Mouse (Mus musculus): Measurements from ENCODE around the gene Arsb. TPM values are rescaled to one million over a fixed set of nuclear protein-coding genes. Genes with fewer than 3 reads are reported as not detected.
"Not testable (repeated sequence)": the region's sequence is repeated elsewhere in the genome, so short reads cannot be mapped to it uniquely, and the experiment has no call there.

The Arsb gene
- total RNA-seq, 2 experiments from 2014 or later: 3.3 to 16.0 TPM

DNA sequence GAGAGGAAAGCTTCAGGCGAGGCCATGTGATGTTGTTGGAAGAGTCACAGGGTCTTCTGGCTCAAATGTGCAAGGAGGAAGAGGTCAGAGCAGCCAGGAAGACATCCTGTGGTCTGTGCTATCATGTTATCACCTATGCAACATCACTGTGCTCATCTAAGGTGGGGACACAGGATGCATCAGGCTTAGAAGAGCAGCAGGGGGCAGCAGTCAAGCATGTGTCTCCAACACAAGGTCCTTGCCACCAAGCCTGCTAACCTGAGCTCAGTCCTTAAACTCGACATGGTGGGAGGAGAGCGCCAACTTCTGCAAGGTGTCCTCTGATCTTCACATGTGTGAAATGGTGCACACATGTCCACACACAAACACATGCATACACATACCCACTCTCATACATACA lies 13.9 kb downstream of the Arsb start:
- peak; percentile 82 for ATAC-seq (replicated peaks; ENCODE audit: low FRiP score, low TSS enrichment, poor library complexity, severe bottlenecking)

DNA sequence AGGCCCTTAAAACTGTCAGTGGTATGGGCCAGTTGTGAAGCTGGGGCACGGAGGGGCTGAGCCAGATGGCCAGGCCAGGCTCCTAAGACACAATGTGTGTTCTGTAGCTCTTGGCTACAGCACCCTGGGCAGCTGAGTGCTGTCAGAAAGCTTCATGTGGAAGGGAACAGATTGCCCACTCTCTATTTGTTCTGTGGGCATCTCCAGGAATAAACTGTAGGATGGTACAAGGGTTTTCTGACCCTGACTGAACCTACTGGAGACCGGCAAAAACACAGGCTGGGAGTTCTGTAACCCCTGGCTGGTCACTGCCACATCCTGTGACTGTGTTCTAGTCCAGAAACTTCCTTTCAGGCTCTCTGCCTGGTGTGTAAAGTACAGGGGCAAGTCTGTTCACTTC lies 14.6 kb downstream of the Arsb start:
- no peak for ATAC-seq (replicated peaks; ENCODE audit: low FRiP score, low TSS enrichment, poor library complexity, severe bottlenecking)

GRCm38 (mm10) chr13:93787647-93788046 lies 16.2 kb downstream of the Arsb start:
- no peak for ATAC-seq (replicated peaks; ENCODE audit: low FRiP score, low TSS enrichment, poor library complexity, severe bottlenecking)

DNA sequence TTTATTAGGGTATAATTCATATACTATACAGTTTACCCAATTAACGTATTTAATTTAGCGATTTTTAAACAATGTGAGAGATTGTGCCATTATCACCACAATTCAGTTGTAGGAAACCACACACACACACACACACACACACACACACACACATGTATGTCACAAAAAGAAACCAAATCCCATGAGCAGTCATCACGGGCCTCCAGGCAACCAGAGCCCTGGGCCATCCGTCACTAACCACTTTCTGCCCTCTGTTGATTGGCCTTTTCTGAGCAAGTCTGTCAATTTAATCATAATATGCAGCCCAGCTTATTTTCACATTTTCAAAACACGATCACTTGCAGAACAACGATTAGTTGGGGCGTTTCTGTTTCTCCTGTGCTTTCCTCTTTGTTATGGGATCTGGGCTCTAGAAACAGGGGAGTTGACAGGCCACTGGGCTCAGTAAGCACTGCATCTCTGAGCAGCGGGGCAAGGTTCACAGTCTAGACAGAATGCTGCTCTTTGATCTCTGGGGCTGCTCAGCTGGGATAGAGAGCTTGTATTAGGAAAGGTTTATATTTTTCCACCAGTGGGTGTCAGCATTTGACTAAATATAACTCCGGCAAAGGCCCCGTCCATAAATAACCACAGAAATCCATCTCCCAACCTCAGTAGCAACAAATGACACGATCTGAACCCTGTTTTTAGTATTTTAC lies 21.7 kb downstream of the Arsb start:
- peak; percentile 50; the same call in 1 of the 2 replicates for ATAC-seq (replicated peaks; ENCODE audit: low FRiP score, low TSS enrichment, poor library complexity, severe bottlenecking)

GRCm38 (mm10) chr13:93793643-93794182 lies 22.3 kb downstream of the Arsb start:
- ATAC-seq (replicated peaks; ENCODE audit: low FRiP score, low TSS enrichment, poor library complexity, severe bottlenecking): no peak

GRCm38 (mm10) chr13:93797011-93797600 lies 25.7 kb downstream of the Arsb start:
- no peak for ATAC-seq (replicated peaks; ENCODE audit: low FRiP score, low TSS enrichment, poor library complexity, severe bottlenecking)

GRCm38 (mm10) chr13:93810311-93810710 lies 38.9 kb downstream of the Arsb start:
- not testable (repeated sequence) for ATAC-seq (replicated peaks; ENCODE audit: low FRiP score, low TSS enrichment, poor library complexity, severe bottlenecking)

DNA sequence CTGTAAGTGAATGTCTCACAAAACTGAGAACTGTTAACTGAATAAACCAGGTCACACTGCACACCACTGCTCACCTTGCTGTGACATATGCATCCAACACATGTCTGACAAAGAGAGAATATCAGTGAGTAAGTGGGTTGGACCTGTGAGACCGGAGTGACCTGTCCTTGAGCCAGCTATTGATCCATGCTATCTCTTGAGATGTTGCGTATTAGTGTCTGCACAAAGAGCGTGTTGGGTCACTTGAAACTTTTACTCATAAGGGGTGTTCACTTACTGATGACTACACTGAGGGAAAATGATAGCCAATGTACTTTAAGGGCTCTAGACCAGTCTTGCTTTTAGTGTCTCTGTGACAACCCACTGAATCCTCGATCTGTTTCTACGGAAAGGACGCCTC lies 42.7 kb downstream of the Arsb start:
- no peak for ATAC-seq (replicated peaks; ENCODE audit: low FRiP score, low TSS enrichment, poor library complexity, severe bottlenecking)

GRCm38 (mm10) chr13:93814676-93815075 lies 43.2 kb downstream of the Arsb start:
- no peak for ATAC-seq (replicated peaks; ENCODE audit: low FRiP score, low TSS enrichment, poor library complexity, severe bottlenecking)

- ATAC-seq (replicated peaks; ENCODE audit: low FRiP score, low TSS enrichment, poor library complexity, severe bottlenecking): no peak
Measured at GRCm38 (mm10) chr13:93815128-93815527, 43.7 kb downstream of the Arsb start.

- no peak for ATAC-seq (replicated peaks; ENCODE audit: low FRiP score, low TSS enrichment, poor library complexity, severe bottlenecking)
Measured at GRCm38 (mm10) chr13:93816127-93816526, 44.7 kb downstream of the Arsb start.

- ATAC-seq (replicated peaks; ENCODE audit: low FRiP score, low TSS enrichment, poor library complexity, severe bottlenecking): no peak
Measured at GRCm38 (mm10) chr13:93816688-93817331, 45.4 kb downstream of the Arsb start.

GRCm38 (mm10) chr13:93820173-93820572 lies 48.7 kb downstream of the Arsb start:
- ATAC-seq (replicated peaks; ENCODE audit: low FRiP score, low TSS enrichment, poor library complexity, severe bottlenecking): no peak

DNA sequence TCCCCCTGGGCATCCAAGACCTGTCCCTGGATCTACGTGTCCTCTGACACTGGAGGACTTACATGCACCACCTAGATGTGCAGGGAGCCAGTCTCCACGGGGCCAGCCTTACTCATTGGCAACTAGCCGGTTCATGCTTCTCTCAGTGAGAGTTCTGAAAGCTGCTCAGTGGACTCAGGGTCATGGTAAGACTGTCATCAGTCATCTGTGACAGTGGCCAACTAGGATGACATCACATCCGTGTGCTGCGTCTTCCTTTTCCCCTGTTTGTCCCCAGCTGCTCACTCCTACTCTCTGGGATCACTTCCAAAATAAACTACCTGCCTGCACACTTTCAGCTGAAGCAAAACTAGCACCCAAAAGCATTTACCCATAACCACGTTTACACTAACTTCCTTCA lies 50.6 kb downstream of the Arsb start:
- no peak for ATAC-seq (replicated peaks; ENCODE audit: low FRiP score, low TSS enrichment, poor library complexity, severe bottlenecking)

- ATAC-seq (replicated peaks; ENCODE audit: low FRiP score, low TSS enrichment, poor library complexity, severe bottlenecking): no peak
Measured at GRCm38 (mm10) chr13:93825792-93826558, 54.5 kb downstream of the Arsb start.

- ATAC-seq (replicated peaks; ENCODE audit: low FRiP score, low TSS enrichment, poor library complexity, severe bottlenecking): no peak
Measured at GRCm38 (mm10) chr13:93827745-93828144, 56.3 kb downstream of the Arsb start.

DNA sequence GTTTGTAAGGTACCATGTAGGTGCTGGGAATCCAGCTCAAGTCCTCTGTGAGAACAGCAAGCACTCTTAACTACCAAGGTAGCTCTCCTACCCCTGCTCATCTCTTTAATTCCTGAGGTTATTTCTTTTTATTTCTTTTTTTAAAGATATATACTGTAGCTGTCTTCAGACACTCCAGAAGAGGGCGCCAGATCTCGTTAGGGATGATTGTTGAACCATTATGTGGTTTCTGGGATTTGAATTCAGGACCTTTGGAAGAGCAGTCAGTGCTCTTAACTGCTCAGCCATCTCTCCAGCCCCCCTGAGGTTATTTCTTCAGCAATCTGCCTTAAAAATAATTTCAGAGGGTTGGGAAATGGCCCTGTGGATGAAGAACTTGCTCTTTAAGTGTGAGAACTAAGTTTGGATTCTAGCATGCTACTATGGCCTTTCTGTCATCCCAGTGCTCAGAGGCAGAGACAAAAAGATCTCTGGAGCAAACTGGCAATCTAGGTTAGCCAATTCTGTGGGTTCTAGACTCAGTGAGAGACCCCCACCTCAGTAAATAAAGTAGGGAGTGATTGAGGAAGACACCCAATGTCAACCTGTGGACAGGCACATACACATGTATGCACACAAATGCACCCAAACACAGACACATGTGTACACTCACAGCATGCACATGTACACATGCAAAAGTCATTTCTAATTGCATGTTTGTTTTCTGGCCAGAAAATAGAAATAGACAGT lies 58.3 kb downstream of the Arsb start:
- no peak for ATAC-seq (replicated peaks; ENCODE audit: low FRiP score, low TSS enrichment, poor library complexity, severe bottlenecking)

GRCm38 (mm10) chr13:93830294-93830645 lies 58.8 kb downstream of the Arsb start:
- no peak for ATAC-seq (replicated peaks; ENCODE audit: low FRiP score, low TSS enrichment, poor library complexity, severe bottlenecking)

- no peak for ATAC-seq (replicated peaks; ENCODE audit: low FRiP score, low TSS enrichment, poor library complexity, severe bottlenecking)
Measured at GRCm38 (mm10) chr13:93837481-93838225, 66.2 kb downstream of the Arsb start.

All from megakaryocyte-erythroid progenitor cell, adult 5-6 weeks (primary cell).